Mouse (Mus musculus): Measurements from ENCODE around the gene Adra2b. TPM values are rescaled to one million over a fixed set of nuclear protein-coding genes. Genes with fewer than 3 reads are reported as not detected.

Adra2b gene
- total RNA-seq, 4 experiments from 2014 or later = 0.96 to 1.2 (median 1.0) TPM

DNA sequence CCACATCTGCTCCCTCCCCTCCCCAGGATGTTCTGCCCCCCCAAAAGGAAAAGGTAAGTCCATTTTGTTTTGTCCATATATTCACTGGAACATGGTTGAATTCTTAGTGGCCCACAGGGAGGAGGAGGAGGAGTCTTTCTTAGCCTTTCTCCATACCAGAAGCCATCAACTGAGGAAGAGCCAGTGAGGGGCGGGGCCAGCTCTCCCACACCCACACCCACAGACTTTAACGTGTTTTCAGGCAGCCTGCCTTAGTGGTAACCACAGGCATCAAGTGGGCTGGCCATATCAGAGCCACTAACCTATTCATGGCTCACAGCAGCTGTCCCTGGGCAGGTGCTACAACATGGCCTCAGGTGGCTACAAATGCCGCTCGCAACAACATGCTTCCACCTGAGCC lies 24.2 kb upstream of the Adra2b start:
- DNase-seq (ENCODE audit: low spot score in 2 of 2) = no peak

DNA sequence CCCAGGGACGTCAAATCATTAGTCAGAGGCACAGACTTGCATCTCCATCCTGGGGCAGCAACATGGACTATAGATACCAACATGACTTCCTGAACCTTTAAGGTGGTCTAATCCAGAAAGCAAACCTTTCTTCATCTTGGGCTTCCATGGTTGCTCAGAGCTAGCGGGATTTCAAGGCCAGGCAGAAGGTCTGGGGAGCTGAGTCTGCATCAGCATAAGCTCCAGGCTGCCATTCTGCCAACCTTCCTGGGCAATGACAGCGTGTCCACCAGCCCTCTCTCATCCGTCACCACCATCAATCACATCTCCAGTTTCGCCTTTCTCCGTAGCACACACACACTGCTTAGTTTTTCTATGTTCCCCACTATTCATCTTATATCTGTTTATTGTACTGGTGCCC lies 23.7 kb upstream of the Adra2b start:
- DNase-seq (ENCODE audit: low spot score in 2 of 2) = no peak

GRCm38 (mm10) chr2:127341159-127341558 lies 21.8 kb upstream of the Adra2b start:
- DNase-seq (ENCODE audit: low spot score in 2 of 2) = peak in 1 of 2 experiments; percentile 34

DNA sequence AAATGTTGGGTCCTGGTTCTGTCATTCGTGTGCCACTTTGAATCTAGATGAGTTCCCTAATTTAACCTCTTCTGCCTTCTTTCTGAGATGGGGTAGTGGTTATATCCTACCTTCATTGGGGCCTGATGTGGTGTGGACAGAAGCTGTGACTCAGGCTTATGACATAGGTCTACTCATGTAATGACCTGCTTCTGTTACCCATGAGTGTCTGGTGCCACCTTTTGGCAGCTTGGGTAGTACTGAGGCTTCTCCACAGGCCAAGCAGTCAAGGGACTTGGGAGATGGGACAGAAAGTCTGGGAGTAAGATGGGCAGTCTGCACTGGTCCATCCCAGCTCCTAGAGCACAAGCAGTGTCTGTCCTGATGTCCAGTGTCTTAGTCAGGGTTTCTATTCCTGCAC lies 16.7 kb upstream of the Adra2b start:
- no peak for DNase-seq (ENCODE audit: low spot score in 2 of 2)

- DNase-seq (ENCODE audit: low spot score in 2 of 2) = no peak
These were observed 15.6 kb upstream of the Adra2b start for GRCm38 (mm10) chr2:127347147-127347985.

DNA sequence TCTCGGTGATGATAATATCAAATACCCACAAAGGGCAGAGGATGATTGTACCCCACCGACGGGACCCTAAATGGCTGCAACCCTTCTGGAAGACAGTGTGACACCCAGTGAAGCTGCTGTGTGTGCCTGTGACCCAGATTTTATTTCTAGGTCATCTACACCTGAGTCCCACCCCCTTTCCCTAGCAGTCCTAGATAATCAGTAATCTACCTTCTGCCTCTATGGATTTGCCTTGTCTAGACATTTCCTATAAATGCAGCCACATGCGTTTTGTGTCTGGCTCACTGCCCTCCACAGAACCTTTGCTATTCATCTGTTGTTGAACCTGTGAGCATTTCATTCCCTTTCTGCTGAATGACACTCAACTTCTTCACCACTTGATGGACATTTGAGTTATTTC lies 9.1 kb upstream of the Adra2b start:
- DNase-seq (ENCODE audit: low spot score in 2 of 2) = no peak

DNA sequence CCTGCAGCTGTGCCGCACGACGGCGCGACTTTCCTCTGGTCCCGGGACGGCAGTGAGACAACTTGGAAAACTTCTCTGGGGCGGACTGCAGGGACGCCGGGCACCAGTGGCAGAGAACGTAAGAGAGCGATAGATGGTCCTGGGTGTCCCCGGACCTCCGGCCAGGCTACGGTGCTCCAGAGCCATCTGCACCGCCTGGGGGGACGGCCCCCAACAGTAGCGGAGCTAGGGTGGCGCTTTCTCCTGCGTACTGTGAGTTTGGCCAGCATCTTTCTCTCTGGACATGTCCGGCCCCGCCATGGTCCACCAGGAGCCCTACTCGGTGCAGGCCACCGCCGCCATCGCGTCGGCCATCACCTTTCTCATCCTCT lies 259 bp downstream of the Adra2b start:
- DNase-seq (ENCODE audit: low spot score in 2 of 2) = no peak

- no peak for DNase-seq (ENCODE audit: low spot score in 2 of 2)
These were observed 688 bp downstream of the Adra2b start for GRCm38 (mm10) chr2:127363696-127364095.

- DNase-seq (ENCODE audit: low spot score in 2 of 2) = no peak
These were observed 1.4 kb downstream of the Adra2b start for GRCm38 (mm10) chr2:127364452-127364851.

DNA sequence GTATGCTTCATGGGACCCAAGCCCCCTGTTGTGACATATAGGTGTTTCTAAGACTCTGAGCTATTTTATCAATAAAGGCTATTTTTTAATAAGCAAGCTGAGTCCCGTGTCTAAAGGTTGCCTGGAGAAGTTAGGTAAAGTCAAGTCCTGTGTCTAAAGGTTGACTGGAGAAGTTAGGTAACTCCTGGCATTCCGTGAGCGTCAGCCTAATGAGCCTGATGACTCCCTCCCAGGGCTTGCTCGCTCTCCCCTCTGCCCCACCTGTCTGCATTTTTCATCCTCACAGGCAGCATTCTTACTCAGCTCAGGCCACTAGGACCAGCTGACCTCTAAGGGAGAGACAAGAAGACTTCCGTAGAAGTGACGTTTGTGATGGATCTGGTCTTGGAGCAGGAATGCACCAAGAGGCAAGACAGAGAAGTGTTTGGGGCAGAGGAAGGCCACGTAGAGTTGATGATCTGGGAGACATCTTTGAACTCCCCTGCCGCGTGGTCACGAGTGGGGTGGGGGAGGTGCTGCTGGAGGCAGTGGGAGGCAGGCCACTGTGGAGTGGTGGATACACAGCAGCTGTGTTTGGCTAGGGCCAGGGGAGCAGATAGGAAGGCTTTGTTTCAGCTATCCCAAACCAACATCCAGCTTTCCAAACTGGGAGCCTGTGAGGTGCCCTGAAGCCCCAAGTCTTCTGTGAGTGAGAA lies 4.3 kb downstream of the Adra2b start:
- DNase-seq (ENCODE audit: low spot score in 2 of 2) = no peak

DNA sequence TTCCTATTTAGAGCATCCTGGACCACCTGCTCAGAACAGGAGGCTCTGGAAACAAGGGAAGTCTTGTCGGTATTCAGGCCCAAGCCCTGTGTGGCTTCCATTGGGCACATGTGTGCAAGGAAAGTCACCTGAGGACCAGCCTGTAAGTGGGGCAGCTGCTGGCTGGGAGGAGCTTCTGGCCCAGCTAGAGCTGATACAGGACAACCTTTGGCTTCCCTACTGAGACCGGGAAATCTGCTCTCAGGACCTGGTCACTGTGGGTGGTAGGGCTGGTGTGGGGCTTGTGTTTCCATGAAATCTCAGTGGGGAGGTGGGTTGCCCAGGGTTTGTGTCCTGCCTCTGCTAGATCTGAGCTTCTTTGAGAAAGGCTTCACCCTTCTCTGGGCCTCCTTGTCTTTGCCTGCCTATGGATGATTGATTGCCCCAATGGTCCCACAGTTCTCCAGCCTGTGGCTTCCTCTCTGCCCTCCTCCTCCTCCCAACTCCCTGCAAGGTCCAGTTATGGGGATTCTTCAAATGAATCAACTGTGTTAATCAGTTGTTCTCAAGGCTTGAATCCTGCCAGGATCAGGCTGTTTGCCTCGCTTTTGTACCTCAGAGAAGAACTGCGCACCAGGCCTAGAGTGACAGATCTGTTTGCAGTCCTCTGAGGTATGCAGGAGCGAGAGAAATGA lies 6.8 kb downstream of the Adra2b start:
- DNase-seq (ENCODE audit: low spot score in 2 of 2) = no peak

- no peak for DNase-seq (ENCODE audit: low spot score in 2 of 2)
These were observed 7.8 kb downstream of the Adra2b start for GRCm38 (mm10) chr2:127370561-127371483.

DNA sequence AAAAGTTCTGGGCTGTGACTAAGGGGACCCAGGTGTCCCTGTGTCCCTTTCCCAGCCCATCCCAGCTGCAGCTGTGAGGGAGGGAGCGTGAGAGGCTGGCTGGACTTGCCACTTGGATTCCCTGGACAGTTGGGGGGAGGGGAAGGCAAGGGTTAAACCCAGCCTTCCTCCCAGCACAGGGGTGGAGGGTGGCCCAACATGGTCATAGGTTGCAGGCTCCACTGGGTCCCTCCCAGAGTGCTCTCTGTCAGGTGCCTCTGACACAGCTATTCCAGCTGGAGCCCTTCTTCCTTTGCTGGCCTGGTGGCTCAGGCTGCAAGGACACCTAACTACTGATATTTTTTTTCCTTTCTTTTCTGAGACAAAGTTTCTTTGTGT lies 8.5 kb downstream of the Adra2b start:
- DNase-seq (ENCODE audit: low spot score in 2 of 2) = no peak

GRCm38 (mm10) chr2:127372082-127372481 lies 9.1 kb downstream of the Adra2b start:
- DNase-seq (ENCODE audit: low spot score in 2 of 2) = no peak

DNA sequence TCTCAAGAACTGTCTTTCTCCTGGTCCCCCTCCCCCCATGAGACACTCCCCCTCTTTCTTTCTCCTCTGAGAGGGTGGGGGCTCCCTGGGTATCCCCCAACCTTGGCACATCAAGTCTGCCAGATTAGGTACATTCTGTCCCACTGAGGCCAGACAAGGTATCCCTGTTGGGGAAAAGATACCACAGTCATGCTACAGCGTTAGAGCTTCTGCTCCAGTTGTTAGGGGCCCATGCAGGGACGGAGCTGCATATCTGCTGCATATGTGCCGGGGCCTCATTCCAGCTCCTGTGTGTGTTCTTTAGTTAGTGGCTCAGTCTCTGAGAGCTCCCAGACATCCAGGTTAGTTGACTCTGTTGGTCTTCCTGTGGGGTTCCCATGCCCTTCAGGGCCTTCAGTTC lies 11.1 kb downstream of the Adra2b start:
- no peak for DNase-seq (ENCODE audit: low spot score in 2 of 2)

- DNase-seq (ENCODE audit: low spot score in 2 of 2) = no peak
These were observed 12.1 kb downstream of the Adra2b start for GRCm38 (mm10) chr2:127375087-127375486.

- DNase-seq (ENCODE audit: low spot score in 2 of 2) = no peak
These were observed 12.8 kb downstream of the Adra2b start for GRCm38 (mm10) chr2:127375759-127376341.

DNA sequence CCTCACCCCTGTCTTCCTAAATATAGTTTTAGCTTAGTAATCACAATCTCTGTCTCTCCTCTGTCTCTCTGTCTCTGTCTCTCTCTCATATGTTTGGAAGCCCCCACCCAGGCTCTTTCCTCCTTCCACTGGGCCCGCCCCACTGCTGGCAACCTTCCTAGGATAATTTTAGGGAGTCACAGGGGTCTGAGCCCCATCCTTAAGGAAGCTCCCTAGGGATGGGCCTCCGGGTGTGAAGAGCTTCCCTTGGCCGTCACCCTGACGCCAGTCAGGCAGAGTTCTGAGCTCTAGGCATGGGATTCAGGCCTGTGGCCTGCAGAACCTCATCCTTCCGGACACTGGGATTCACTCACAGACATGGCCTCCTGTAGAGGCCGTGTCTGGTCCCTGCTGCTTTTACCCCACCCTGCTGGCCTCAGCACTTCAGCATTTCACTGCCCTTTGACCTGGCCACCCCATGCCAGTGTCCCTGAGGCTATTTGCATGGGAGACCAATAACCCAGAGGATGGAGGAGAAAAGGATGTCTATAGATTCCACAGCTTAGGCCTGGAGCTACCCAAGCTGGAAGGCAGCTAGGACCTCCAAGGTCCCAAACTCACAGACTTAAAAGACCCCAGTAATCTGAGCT lies 13.5 kb downstream of the Adra2b start:
- DNase-seq (ENCODE audit: low spot score in 2 of 2) = no peak

DNA sequence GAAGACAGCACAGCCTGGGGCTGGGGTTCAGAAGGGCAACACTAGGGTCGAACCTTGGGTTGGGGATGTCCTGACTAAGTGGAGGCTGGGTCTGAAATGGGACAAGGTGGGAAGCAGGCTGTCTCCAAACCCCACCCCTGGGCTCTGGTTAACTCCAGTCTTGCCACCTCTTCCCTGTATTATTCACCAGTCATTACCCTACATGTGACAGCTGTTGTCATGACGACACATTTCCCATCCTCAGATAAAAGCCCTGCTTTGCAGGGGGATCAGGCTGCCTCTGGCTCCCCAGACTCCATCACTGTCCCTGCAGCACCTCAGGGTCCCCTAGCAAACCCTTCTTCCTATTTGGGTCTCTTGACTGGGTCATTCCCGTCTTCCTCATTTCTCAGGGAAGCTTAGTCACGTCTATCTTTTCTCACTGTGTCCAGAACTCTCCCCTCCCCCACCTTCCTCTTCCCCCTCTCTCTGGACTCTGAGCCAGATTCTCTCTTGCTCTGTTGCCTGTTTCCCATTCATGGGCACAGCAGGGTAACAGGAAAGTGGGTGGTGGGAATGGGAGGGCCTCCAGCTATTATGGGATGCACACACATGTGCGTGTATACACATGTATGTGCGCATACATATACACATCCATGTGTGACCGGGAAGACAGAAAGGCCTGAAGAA lies 15.1 kb downstream of the Adra2b start:
- no peak for DNase-seq (ENCODE audit: low spot score in 2 of 2)

DNA sequence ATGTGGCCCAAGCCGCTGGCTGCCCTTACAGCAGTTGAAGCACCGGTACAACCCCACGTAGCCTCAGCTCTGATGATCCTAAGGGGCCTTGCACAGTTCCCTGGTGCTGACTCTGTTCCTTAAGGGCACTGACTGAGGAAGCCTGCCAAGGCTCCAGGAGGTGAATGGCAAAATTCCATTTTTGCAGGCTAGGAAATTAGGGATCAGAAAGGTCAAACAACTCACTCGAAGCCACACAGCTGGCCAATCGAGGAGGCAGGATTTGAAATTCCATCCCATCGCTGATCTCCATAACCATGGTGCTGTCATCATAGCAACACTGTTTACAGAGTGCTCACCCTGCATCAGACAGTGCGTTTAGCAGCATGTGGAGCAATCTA lies 15.6 kb downstream of the Adra2b start:
- DNase-seq (ENCODE audit: low spot score in 2 of 2) = no peak
